Mouse (Mus musculus): Measurements from ENCODE around the gene Mtmr3. TPM values are rescaled to one million over a fixed set of nuclear protein-coding genes. Genes with fewer than 3 reads are reported as not detected.
A peak's percentile ranks its signal among the peaks of the same experiment; 100 is the strongest.

The Mtmr3 gene
- 24.4 and 25.6 TPM in 2 replicates for polyA plus RNA-seq (2015; fragmentation: Nextera tagmentation; extraction: Ambion mirVana)

DNA sequence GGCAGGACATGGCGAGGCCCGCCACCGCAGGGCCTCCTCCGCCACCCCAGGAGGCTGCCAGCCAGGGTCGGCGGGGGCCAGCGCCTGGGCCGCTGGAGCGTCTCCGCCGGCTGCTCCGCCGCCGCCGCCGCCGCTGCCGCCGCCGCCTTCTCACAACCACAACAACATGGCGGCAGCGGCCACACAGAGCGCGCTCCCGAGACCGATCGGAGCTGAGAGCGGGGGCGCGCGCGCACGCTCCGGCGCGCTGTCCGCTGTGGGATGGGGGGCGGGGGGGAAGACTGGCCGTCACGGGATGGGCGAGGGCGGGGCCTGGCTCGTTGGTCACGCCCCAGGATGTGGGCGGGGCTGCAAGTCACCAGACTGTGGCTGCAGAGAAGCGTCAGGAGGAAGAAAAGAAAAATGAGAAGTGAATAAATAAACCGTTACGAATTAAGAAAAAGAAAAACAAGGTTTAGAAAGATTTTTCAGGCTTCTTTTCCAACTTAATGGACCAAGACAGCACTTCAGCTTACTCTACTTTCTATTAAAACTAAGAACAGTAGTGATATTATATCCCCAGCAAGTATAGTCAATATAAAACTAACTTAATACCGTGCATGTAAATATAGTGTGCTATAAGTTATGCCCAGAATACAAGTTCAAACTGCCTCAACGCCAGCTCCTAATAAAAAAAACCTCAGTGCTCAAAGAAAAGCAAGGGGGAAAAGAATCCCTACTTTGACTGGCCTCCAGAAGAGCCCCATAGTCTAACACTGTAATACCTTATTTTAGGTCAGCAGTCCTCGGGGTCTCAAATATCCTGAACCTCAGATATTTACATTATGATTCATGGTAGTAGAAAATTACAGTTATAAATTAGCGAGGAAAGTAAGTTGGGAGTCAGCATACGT lies at the start of gene Mtmr3:
TSS of gene Mtmr3 (minus strand) at position 256 of the 893 bp plus-strand sequence.
- H3K4me1 ChIP-seq: peaks cover 14% of the 10 kb centered on the region
- peak; percentile 95 for ATAC-seq (replicated peaks; ENCODE audit: low FRiP score)
- H3K27ac ChIP-seq: peak within 1 kb of the TSS; percentile 94
- peak within 1 kb of the TSS; percentile 98 for H3K9ac ChIP-seq
- peak within 1 kb of the TSS; percentile 54 for H3K4me2 ChIP-seq
- H3K9me3 ChIP-seq (replicated peaks): no peaks in the 10 kb centered on the region
- WGBS: 4% methylated on average over 51 of the region's 53 CpGs
- no peaks in the 10 kb centered on the region for H3K27me3 ChIP-seq
- H3K36me3 ChIP-seq: no peaks in the 10 kb centered on the region
- H3K4me3 ChIP-seq (replicated peaks): peak within 1 kb of the TSS; percentile 98

DNA sequence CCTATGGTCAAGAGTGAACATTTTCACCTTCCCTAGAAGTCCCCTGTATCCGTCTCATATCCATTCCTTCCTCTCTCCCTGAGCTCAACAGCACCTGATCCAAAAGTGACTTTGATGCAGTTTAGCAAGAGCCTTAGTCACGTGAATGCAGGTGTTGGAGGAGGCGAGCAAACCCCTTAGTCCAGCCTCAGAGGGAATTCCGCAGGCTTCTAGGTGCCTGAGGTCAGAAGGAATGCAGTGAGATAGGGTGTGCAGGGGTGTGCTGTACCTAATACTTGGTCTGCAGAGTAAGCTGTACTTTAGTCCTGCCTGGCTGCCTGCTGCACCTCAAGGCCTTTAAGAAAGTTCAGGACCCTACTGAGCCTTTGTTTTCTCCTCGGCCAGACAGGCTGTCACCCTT lies 49.1 kb upstream of the Mtmr3 start:
- Histone ChIP-seq H3K4me3 (replicated peaks) (no peak overlapping the region), H3K27me3 (no peaks in the 10 kb centered on the region), H3K4me1 (peaks cover 5% of the 10 kb centered on the region), H3K4me2 (no peak overlapping the region), H3K9ac (no peak overlapping the region), H3K36me3 (peaks cover 51% of the 10 kb centered on the region), H3K27ac (no peak overlapping the region), H3K9me3 (replicated peaks) (no peaks in the 10 kb centered on the region)
- WGBS: 67% methylated on average over 5 of the region's 5 CpGs
- no peak for ATAC-seq (replicated peaks; ENCODE audit: low FRiP score)

DNA sequence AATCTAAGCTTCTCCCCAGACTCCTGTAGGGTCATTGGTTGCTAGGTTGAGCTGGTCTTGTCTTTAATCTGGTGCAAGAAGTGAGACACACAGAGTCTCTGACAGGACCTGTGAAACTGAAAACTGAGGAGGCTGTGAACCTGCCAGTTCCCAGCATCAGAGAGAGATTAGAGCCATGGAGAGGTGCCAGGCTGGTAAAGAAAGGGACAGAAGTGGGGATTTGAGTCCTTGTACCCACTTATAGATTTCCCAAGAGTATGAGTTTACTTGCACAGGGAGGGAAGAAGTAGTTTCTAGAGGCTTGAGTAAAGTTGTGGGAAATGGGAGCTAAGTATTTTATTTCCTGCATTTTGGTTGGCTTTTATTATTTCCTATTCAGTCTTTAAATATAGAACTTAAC lies 46.5 kb upstream of the Mtmr3 start:
- peaks cover 21% of the 10 kb centered on the region for H3K4me1 ChIP-seq
- no peak overlapping the region for H3K4me3 ChIP-seq (replicated peaks)
- peaks cover 26% of the 10 kb centered on the region; the same call in 1 of the 2 replicates for H3K36me3 ChIP-seq
- H3K9me3 ChIP-seq (replicated peaks): no peaks in the 10 kb centered on the region
- no peak overlapping the region for H3K4me2 ChIP-seq
- H3K27ac ChIP-seq: no peak overlapping the region
- no peak overlapping the region for H3K9ac ChIP-seq
- no peak for ATAC-seq (replicated peaks; ENCODE audit: low FRiP score)
- H3K27me3 ChIP-seq: no peaks in the 10 kb centered on the region

DNA sequence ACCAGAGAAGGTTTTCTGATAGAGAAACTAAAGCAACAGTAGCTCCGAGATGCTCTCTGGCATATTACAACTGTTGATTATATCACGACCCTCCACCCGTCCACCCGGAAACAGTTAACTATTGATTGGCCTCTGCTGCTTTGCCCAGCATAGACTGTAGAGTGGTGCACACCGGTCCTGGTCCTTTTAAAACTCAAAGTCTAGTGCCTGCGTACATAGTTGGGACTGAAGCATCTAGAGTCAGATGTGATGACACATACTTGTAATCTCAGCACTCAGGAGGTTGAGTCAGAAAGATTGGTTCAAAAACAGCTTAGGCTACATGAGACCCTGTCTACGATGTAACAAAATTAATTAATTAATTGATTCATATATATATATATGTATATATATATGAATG lies 43.6 kb upstream of the Mtmr3 start:
- WGBS: 19% methylated on average over 7 of the region's 7 CpGs
- H3K4me1 ChIP-seq: peaks cover 21% of the 10 kb centered on the region
- no peak for ATAC-seq (replicated peaks; ENCODE audit: low FRiP score)
- H3K4me2 ChIP-seq: peak overlapping the region; percentile 68
- peak overlapping the region; percentile 85; the same call in 1 of the 2 replicates for H3K27ac ChIP-seq
- peak overlapping the region; percentile 63 for H3K9ac ChIP-seq
- H3K4me3 ChIP-seq (replicated peaks): peak overlapping the region; percentile 77
- H3K36me3 ChIP-seq: peaks cover 14% of the 10 kb centered on the region; the same call in 1 of the 2 replicates
- no peaks in the 10 kb centered on the region for H3K27me3 ChIP-seq
- no peaks in the 10 kb centered on the region for H3K9me3 ChIP-seq (replicated peaks)

DNA sequence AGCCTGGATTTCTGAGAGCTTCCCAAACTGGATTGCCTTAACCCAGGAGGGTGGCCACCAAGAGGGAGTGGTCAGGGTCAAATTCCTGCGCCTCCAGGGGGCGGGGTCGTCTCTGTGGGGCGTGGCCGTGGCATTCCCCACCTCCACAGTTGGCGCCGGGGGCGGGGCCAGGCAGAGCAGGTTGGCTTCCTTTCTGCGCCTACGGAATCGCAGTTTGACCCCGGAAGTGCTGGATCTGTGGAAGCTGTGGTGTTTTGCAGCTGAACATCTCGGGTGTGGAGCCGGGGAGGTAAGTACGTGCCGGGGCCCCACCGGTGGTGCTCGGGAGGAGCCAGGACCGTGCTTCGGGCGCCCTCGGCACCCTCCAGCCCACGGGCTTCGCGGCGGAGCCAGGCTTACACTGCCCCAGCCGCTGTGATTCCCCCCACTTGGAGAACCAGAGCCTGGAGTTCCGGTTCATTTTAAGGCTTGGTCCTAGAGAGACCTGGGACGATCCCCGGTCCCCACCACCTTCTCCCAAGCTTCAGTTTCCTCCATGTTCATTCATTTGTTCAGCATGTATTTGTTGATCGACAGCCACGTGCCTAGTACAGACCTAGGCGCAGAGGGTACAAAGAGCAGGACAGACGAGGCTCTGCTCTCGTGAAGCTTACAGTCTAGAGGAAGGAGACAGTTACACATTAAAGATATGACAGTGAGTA lies 43.0 kb upstream of the Mtmr3 start, which contains the start of gene Ascc2:
TSS of gene Ascc2 (plus strand) at position 214 of the 701 bp plus-strand sequence.
- WGBS: under 1% methylated on average over 35 of the region's 35 CpGs
- no peaks in the 10 kb centered on the region for H3K9me3 ChIP-seq (replicated peaks)
- peaks cover 14% of the 10 kb centered on the region; the same call in 1 of the 2 replicates for H3K36me3 ChIP-seq

DNA sequence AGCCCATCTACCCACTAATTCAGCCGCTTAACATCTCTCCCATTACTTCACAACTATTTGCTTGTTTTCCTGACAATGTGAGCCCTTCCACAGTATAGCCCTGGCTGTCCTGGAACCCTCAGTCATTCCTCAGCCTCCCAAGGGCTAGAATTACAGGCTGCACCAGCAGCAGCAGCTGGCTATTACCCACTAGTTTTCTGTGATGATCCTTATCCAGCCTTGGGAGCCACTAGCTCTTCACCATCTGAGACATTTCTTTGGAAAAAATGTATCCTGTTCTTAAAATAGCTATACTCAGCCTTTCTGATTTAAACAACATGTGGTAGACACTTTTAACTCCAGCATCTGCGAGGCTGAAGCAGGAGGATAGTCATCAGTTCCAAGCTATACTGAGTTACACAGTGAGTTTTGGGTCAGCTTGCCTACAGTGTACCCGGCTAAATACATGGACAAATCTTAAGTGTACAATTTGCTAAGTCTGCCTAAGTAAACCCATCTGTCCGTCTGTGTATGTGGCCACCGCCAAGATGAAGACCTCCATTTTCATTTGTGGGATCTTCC lies 42.2 kb upstream of the Mtmr3 start:
- WGBS: 56% methylated on average over 5 of the region's 5 CpGs
- peak; percentile 16; the same call in 1 of the 2 replicates for ATAC-seq (replicated peaks; ENCODE audit: low FRiP score)
- H3K36me3 ChIP-seq: peaks cover 14% of the 10 kb centered on the region; the same call in 1 of the 2 replicates
- no peaks in the 10 kb centered on the region for H3K9me3 ChIP-seq (replicated peaks)
- H3K4me3 ChIP-seq (replicated peaks): peak overlapping the region; percentile 77
- H3K27ac ChIP-seq: peak overlapping the region; percentile 85
- no peak overlapping the region for H3K9ac ChIP-seq
- peak overlapping the region; percentile 68 for H3K4me2 ChIP-seq
- no peaks in the 10 kb centered on the region for H3K27me3 ChIP-seq
- H3K4me1 ChIP-seq: peaks cover 21% of the 10 kb centered on the region

More for the DNA sequence above, 43.0 kb upstream of the Mtmr3 start, which contains the start of gene Ascc2:
- ATAC-seq (replicated peaks; ENCODE audit: low FRiP score): peak; percentile 97
- Histone ChIP-seq H3K27me3 (no peaks in the 10 kb centered on the region), H3K4me1 (peaks cover 21% of the 10 kb centered on the region), H3K27ac (peak within 1 kb of the TSS; percentile 85), H3K4me2 (peak within 1 kb of the TSS; percentile 68), H3K9ac (peak within 1 kb of the TSS; percentile 63), H3K4me3 (replicated peaks) (peak within 1 kb of the TSS; percentile 77)

DNA sequence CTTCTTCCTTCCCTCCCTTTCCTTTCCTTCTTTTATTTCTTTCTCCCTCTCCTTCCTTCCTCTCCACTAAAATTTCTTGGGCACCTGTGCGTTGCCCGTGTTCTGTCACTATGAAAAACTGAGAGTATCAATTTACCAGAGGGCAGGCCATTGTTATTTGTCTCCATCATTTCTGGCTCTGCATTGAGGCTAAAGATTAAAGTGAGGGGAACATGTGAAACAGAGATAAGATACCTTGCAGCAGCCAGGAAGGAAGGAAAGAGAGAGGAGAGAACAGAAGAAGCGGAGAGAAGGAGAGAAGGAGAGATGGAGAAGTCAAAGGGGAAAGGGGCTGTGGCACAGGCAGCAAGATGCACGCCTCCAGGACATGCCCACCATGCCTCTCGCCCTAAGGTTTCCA lies 39.7 kb upstream of the Mtmr3 start:
- H3K27me3 ChIP-seq: no peaks in the 10 kb centered on the region
- H3K4me2 ChIP-seq: no peak overlapping the region
- no peaks in the 10 kb centered on the region for H3K36me3 ChIP-seq
- H3K4me1 ChIP-seq: peaks cover 28% of the 10 kb centered on the region
- no peaks in the 10 kb centered on the region for H3K9me3 ChIP-seq (replicated peaks)
- H3K4me3 ChIP-seq (replicated peaks): no peak overlapping the region
- H3K27ac ChIP-seq: no peak overlapping the region
- 49% methylated on average over 5 of the region's 5 CpGs for WGBS
- no peak overlapping the region for H3K9ac ChIP-seq
- no peak for ATAC-seq (replicated peaks; ENCODE audit: low FRiP score)

DNA sequence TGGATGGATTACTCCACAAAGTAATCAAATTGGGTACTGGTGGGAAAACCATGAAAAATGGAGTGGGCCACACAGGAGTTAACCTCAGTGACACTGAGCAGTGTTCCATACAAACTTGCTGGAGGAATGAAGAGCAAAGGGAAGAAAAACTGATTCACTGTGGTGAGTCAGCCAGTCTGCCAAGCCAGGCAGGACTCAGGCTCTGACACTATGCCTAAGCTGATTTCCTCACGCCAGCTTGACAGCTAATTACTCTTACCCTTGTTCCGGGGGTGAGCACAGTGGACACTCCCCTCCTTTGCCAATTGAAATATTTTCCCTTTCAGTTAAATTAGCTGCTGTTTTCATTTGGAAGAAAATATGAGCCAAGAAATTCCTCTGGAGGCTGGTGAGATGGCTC lies 38.8 kb upstream of the Mtmr3 start:
- H3K4me2 ChIP-seq: no peak overlapping the region
- no peaks in the 10 kb centered on the region for H3K36me3 ChIP-seq
- peaks cover 21% of the 10 kb centered on the region for H3K4me1 ChIP-seq
- H3K27ac ChIP-seq: no peak overlapping the region
- no peaks in the 10 kb centered on the region for H3K27me3 ChIP-seq
- H3K4me3 ChIP-seq (replicated peaks): no peak overlapping the region
- 28% methylated on average over 2 of the region's 2 CpGs for WGBS
- no peak overlapping the region for H3K9ac ChIP-seq
- ATAC-seq (replicated peaks; ENCODE audit: low FRiP score): no peak
- no peaks in the 10 kb centered on the region for H3K9me3 ChIP-seq (replicated peaks)

DNA sequence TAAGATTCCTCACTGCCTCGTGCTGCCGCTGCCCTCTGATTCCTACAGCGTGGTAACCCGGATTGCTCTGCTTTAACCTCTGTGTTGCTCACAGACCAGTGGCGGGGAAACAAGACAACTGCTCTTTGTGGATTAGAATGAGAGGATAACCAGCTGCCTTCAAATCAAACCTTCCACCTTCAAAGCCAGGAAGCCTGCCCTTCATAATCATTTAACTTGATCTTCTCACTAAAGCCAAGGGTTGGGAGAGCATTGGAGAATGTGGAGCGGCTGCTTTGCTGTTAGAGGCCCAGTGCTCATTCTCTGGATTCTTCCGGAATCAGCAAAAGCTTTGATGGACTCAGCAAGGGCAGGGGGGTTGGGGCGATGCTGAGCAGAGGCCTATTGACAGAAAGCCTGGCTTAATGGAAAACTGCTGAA lies 35.2 kb upstream of the Mtmr3 start:
- ATAC-seq (replicated peaks; ENCODE audit: low FRiP score): no peak
- 26% methylated on average over 8 of the region's 8 CpGs for WGBS

DNA sequence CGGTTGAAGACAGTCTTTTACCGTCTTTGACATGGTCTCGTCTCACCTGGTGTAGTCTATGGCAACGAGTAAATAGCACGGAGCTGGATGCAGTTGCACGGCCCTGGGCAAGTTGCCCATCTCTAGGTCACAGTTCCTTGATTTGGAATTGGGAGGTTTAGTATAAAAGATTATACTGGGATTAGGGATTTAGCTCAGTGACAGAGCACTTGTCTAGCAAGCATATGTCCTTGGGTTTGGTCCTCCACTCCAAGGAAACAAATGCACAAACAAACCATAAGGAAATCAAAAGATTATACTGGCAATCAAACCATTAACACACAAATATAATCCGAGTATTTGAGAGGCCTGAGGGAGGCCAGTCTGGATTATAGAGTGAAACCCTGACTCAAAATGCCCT lies 33.0 kb upstream of the Mtmr3 start:
- Histone ChIP-seq H3K27ac (no peak overlapping the region), H3K4me3 (replicated peaks) (no peak overlapping the region), H3K4me1 (peaks cover 8% of the 10 kb centered on the region), H3K9me3 (replicated peaks) (no peaks in the 10 kb centered on the region), H3K9ac (no peak overlapping the region), H3K27me3 (no peaks in the 10 kb centered on the region), H3K4me2 (no peak overlapping the region), H3K36me3 (no peaks in the 10 kb centered on the region)
- no peak for ATAC-seq (replicated peaks; ENCODE audit: low FRiP score)
- WGBS: 76% methylated on average over 7 of the region's 7 CpGs

More for the DNA sequence above, 35.2 kb upstream of the Mtmr3 start:
- Histone ChIP-seq H3K9ac (no peak overlapping the region), H3K27me3 (no peaks in the 10 kb centered on the region), H3K4me1 (peaks cover 8% of the 10 kb centered on the region), H3K36me3 (no peaks in the 10 kb centered on the region), H3K4me3 (replicated peaks) (no peak overlapping the region), H3K27ac (peak overlapping the region; percentile 58; the same call in 1 of the 2 replicates), H3K9me3 (replicated peaks) (no peaks in the 10 kb centered on the region), H3K4me2 (no peak overlapping the region)

DNA sequence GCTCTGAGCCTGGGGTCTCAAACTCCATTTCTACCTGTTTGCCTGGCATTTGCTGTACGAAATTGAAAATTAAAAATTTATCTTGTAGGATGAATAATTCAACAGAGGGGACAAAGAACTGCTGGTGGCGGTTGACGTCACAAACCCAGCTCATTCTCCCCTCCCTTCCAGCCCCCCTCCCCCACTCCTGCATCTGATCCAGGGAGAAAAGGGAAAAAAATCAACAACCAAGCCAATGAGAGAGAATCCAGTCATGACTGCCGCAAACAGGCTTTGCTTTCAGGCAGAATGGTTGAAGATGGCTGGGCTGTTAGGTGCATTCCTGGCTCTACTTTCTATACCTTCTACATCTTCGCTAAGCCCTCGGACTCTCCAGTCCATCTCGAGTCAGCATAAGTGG lies 31.3 kb upstream of the Mtmr3 start:
- no peaks in the 10 kb centered on the region for H3K9me3 ChIP-seq (replicated peaks)
- no peak overlapping the region for H3K4me2 ChIP-seq
- ATAC-seq (replicated peaks; ENCODE audit: low FRiP score): no peak
- H3K27me3 ChIP-seq: no peaks in the 10 kb centered on the region
- H3K4me3 ChIP-seq (replicated peaks): no peak overlapping the region
- H3K27ac ChIP-seq: no peak overlapping the region
- no peaks in the 10 kb centered on the region for H3K36me3 ChIP-seq
- peaks cover 8% of the 10 kb centered on the region for H3K4me1 ChIP-seq
- WGBS: 75% methylated on average over 7 of the region's 7 CpGs
- H3K9ac ChIP-seq: no peak overlapping the region

DNA sequence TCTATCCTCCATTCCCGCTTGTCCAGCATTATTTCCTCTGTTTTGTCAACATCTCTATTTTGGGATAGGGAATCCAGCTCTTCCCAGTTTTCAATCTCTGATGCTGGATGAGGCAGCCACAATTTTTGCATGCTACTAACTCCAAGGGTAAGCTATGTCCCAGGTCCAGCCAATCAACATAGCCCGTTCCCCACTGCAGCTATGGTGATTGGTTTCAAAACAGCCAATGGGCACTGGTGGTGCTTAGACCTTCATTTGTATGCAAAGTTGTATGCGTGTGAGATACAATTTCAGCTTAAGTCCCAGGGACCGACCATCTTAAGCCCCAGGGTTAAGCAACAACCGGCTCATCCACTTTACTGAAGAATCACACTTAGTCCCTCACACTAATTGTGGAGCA lies 28.3 kb upstream of the Mtmr3 start:
- H3K27ac ChIP-seq: no peak overlapping the region
- no peaks in the 10 kb centered on the region for H3K27me3 ChIP-seq
- H3K4me2 ChIP-seq: no peak overlapping the region
- 68% methylated on average over 5 of the region's 5 CpGs for WGBS
- no peak overlapping the region for H3K9ac ChIP-seq
- no peaks in the 10 kb centered on the region for H3K9me3 ChIP-seq (replicated peaks)
- no peaks in the 10 kb centered on the region for H3K4me1 ChIP-seq
- no peak overlapping the region for H3K4me3 ChIP-seq (replicated peaks)
- no peak for ATAC-seq (replicated peaks; ENCODE audit: low FRiP score)
- H3K36me3 ChIP-seq: no peaks in the 10 kb centered on the region

All from kidney, embryonic 15.5 days (tissue).